Mouse (Mus musculus) CH12F3 (cell line): ENCODE measurements around the gene Spag8.

Experiments
- in situ Hi-C: fragments of 300-500 bp; cut with MboI; formaldehyde crosslinking; loops from 2 replicates; pipeline ENCODE4 v1.14.3; 2020; ENCODE audit warnings: low sequenced_read_pairs

Gene Spag8

GRCm38 (mm10) chr4:43655656-43656338 lies 2.4 kb upstream of the Spag8 start:
- in situ Hi-C loops: no loop called here

GRCm38 (mm10) chr4:43652726-43653125 lies 668 bp downstream of the Spag8 start:
- in situ Hi-C loops: no loop called here

- in situ Hi-C loops: no loop called here
Observed at GRCm38 (mm10) chr4:43649783-43650182, 3.6 kb downstream of the Spag8 start.

- in situ Hi-C loops: no loop called here
Observed at GRCm38 (mm10) chr4:43640491-43640890, 12.9 kb downstream of the Spag8 start.

GRCm38 (mm10) chr4:43640076-43640475 lies 13.3 kb downstream of the Spag8 start:
- in situ Hi-C loops: no loop called here

GRCm38 (mm10) chr4:43636751-43637150 lies 16.6 kb downstream of the Spag8 start:
- in situ Hi-C loops: no loop called here

GRCm38 (mm10) chr4:43634621-43635374 lies 18.6 kb downstream of the Spag8 start:
- in situ Hi-C loops: no loop called here

GRCm38 (mm10) chr4:43633736-43634135 lies 19.7 kb downstream of the Spag8 start:
- in situ Hi-C loops: no loop called here

GRCm38 (mm10) chr4:43633296-43633695 lies 20.1 kb downstream of the Spag8 start:
- in situ Hi-C loops: no loop called here

GRCm38 (mm10) chr4:43631956-43632920 lies 21.2 kb downstream of the Spag8 start:
- in situ Hi-C loops: no loop called here

GRCm38 (mm10) chr4:43631046-43631955 lies 22.1 kb downstream of the Spag8 start, which contains the start of gene Npr2:
Gene Npr2, plus strand, starts transcription at chr4:43631935.
- in situ Hi-C loops: no loop called here

GRCm38 (mm10) chr4:43630671-43631045 lies 22.7 kb downstream of the Spag8 start:
- in situ Hi-C loops: no loop called here

- in situ Hi-C loops: no loop called here
Observed at GRCm38 (mm10) chr4:43630030-43630581, 23.3 kb downstream of the Spag8 start.

GRCm38 (mm10) chr4:43629106-43629817 lies 24.1 kb downstream of the Spag8 start:
- in situ Hi-C loops: no loop called here

- in situ Hi-C loops: no loop called here
Observed at GRCm38 (mm10) chr4:43620146-43620778, 33.1 kb downstream of the Spag8 start.

GRCm38 (mm10) chr4:43613060-43613730 lies 40.2 kb downstream of the Spag8 start:
- in situ Hi-C loops: no loop called here

- in situ Hi-C loops: no loop called here
Observed at GRCm38 (mm10) chr4:43612534-43612933, 40.9 kb downstream of the Spag8 start.
